Mouse (Mus musculus) neural tube, embryonic 11.5 days (tissue): ENCODE data around the gene Eml1. TPM values are rescaled to one million over a fixed set of nuclear protein-coding genes. Genes with fewer than 3 reads are reported as not detected.

Experiments used
- ATAC-seq: fragments of 200-750 bp; cut with Nextera tagmentation; 2 replicates; pipeline ENCODE4 v1.8.0; 2017; ENCODE audit warnings: moderate number of reproducible peaks, mild to moderate bottlenecking, moderate TSS enrichment, moderate library complexity; ENCODE audit not compliant: insufficient read depth, low FRiP score, low TSS enrichment
- DNase-seq: peaks from one replicate; pipeline ENCODE4 v3.0.0-alpha.2; 2015; ENCODE audit warnings: low spot score
- H3K27ac ChIP-seq: fragments of 300-500 bp; sonication (generic); 2 replicates; pipeline ENCODE4 v1.5.1; 2014; ENCODE audit warnings: low read depth, mild to moderate bottlenecking, low read length
- H3K27me3 ChIP-seq: fragments of 300-500 bp; sonication (generic); 2 replicates; pipeline ENCODE4 v1.6.1; 2014; ENCODE audit warnings: mild to moderate bottlenecking, low read length, mixed read lengths; ENCODE audit not compliant: control insufficient read depth, insufficient read depth
- H3K36me3 ChIP-seq: fragments of 300-500 bp; sonication (generic); 2 replicates; pipeline ENCODE4 v1.6.1; 2014; ENCODE audit warnings: mild to moderate bottlenecking, low read length, moderate library complexity, mixed read lengths; ENCODE audit not compliant: control insufficient read depth, insufficient read depth
- H3K4me1 ChIP-seq: fragments of 300-500 bp; sonication (generic); 2 replicates; pipeline ENCODE4 v1.6.1; 2014; ENCODE audit warnings: low read length, mixed read lengths; ENCODE audit not compliant: control insufficient read depth, insufficient read depth
- H3K4me2 ChIP-seq: fragments of 300-500 bp; sonication (generic); 2 replicates; pipeline ENCODE4 v1.6.1; 2014; ENCODE audit warnings: low read depth, mild to moderate bottlenecking, moderate library complexity
- H3K4me3 ChIP-seq: fragments of 300-500 bp; sonication (generic); 2 replicates; pipeline ENCODE4 v1.5.1; 2014; ENCODE audit warnings: low read depth, low read length
- H3K9ac ChIP-seq: fragments of 300-500 bp; sonication (generic); 2 replicates; pipeline ENCODE4 v1.6.1; 2014; ENCODE audit warnings: mild to moderate bottlenecking, low read length
- H3K9me3 ChIP-seq: fragments of 300-500 bp; sonication (generic); 2 replicates; pipeline ENCODE4 v1.6.1; 2016; ENCODE audit warnings: low read length; ENCODE audit not compliant: control insufficient read depth
- WGBS: fragments of 180-500 bp; shearing (Covaris S2); extraction: QIAGEN DNeasy Blood & Tissue Kit; methylation state at CpG from one replicate; pipeline ENCODE4 v1.1.7; 2014; 5-methylcytosine and 5-hydroxymethylcytosine counted together
- polyA plus RNA-seq: library from polyadenylated mRNA; unstranded; fragments of >200 nt; fragmentation: Nextera tagmentation; extraction: Ambion mirVana; gene quantifications from 2 replicates; pipeline ENCODE4 v1.2.1, GENCODE M21; 2014

Eml1 gene
- polyA plus RNA-seq, 1 experiment from 2014 or later, result 164 TPM

DNA sequence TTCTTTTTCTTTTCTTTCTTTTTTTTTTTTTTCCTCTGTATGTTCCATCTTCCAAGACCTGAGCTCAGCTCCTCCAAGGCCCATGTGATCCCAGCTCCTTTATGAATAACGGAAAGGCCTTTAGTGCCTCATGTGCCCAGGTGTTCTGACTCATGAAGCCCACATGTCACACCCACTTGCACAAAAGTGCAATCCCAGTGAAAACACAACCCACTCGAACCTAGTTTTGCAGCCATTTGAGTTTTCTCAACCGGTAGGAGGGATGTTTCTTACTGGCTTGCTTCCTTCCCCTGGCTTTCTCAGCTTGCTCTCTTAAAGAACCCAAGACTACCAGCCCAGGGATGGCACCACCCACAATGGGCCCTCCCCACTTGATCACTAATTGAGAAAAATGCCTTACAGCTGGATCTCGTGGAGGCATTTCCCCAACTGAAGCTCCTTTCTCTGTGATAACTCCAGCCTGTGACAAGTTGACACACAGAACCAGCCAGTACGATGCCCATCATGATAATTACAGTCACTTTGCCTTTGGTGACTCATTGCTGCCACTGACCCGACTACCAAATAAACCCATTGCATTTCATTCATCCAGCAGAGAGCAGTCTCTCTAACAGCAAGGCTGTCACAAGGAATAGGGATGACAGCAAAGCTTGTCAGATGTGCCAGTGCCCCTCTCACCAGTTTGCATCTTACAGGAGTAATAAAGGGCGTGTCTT, 208.6 kb downstream of the Eml1 start:
- no peak overlapping the region for H3K9ac ChIP-seq
- 81% methylated on average over 7 of the region's 7 CpGs for WGBS
- H3K9me3 ChIP-seq, result no peaks in the 10 kb centered on the region
- H3K4me1 ChIP-seq, result no peaks in the 10 kb centered on the region
- H3K4me2 ChIP-seq, result no peak overlapping the region
- ATAC-seq (no peak), DNase-seq (no peak)
- no peaks in the 10 kb centered on the region for H3K27me3 ChIP-seq
- H3K4me3 ChIP-seq, result no peak overlapping the region
- H3K27ac ChIP-seq, result no peak overlapping the region
- H3K36me3 ChIP-seq, result no peaks in the 10 kb centered on the region

DNA sequence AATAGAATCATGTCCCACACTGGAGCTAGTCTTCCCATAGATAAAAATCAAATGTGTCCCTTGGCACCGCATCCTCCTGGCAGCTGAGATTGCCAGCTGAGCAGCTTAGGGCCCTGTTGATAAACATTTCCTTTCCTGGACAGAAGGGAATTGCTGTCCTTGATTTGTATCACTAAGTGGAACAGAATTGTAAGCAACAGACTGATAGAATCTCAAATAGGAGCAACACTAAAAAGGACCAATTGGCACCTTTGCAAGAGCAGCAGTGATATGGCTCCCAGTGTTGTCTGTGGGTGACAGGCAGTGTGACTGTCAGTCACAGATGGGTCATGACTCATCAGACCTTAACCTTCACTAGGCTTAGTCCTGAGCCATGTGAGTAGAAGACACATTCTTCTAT, 213.0 kb downstream of the Eml1 start:
- 100% methylated on average over 1 of the region's 1 CpGs for WGBS
- H3K4me3 ChIP-seq, result no peak overlapping the region
- H3K36me3 ChIP-seq, result no peaks in the 10 kb centered on the region; the same call in 1 of the 2 replicates

More for the DNA sequence above, 213.0 kb downstream of the Eml1 start:
- no peak overlapping the region for H3K27ac ChIP-seq
- H3K9me3 ChIP-seq, result no peaks in the 10 kb centered on the region
- no peak overlapping the region for H3K9ac ChIP-seq
- no peak overlapping the region for H3K4me2 ChIP-seq
- ATAC-seq, result no peak
- DNase-seq, result no peak
- H3K27me3 ChIP-seq, result no peaks in the 10 kb centered on the region
- H3K4me1 ChIP-seq, result no peaks in the 10 kb centered on the region

Other genes starting within 250 kb of the Eml1 start
- gene Setd3, start 191.6 kb upstream of the Eml1 start, polyA plus RNA-seq, result 86.5 and 91.6 TPM in 2 replicates
- 6.0 and 6.9 TPM in 2 replicates for gene Ccnk, start 191.4 kb upstream of the Eml1 start, polyA plus RNA-seq
- gene Ccdc85c, start 95.5 kb upstream of the Eml1 start, polyA plus RNA-seq, result 18.9 and 20.3 TPM in 2 replicates
- gene Hhipl1, start 64.7 kb upstream of the Eml1 start, polyA plus RNA-seq, result 1.0 TPM in 2 replicates
- gene Cyp46a1, start 36.6 kb upstream of the Eml1 start, polyA plus RNA-seq, result 8.5 and 10.6 TPM in 2 replicates
- 120 and 123 TPM in 2 replicates for gene Evl, start 183.8 kb downstream of the Eml1 start, polyA plus RNA-seq